Mouse (Mus musculus) liver, embryonic 16.5 days (tissue): ENCODE data around the gene Atn1. TPM values are rescaled to one million over a fixed set of nuclear protein-coding genes. Genes with fewer than 3 reads are reported as not detected.
"Not testable (repeated sequence)": the region's sequence is repeated elsewhere in the genome, so short reads cannot be mapped to it uniquely, and the experiment has no call there.

Experiments used
- ATAC-seq: fragments of 200-750 bp; cut with Nextera tagmentation; 2 replicates; pipeline ENCODE4 v1.8.0; 2017; ENCODE audit warnings: low read depth, mild to moderate bottlenecking, moderate number of reproducible peaks, moderate library complexity
- H3K27ac ChIP-seq: fragments of 300-500 bp; sonication (generic); 2 replicates; pipeline ENCODE4 v1.5.1; 2014; ENCODE audit warnings: mild to moderate bottlenecking, low read length
- H3K27me3 ChIP-seq: fragments of 300-500 bp; sonication (generic); 2 replicates; pipeline ENCODE4 v1.6.1; 2014; ENCODE audit warnings: low read depth, low read length, mixed read lengths; ENCODE audit not compliant: control insufficient read depth, insufficient read depth
- H3K36me3 ChIP-seq: fragments of 300-500 bp; sonication (generic); 2 replicates; pipeline ENCODE4 v1.6.1; 2014; ENCODE audit warnings: mild to moderate bottlenecking; ENCODE audit not compliant: control insufficient read depth, insufficient read depth
- H3K4me1 ChIP-seq: fragments of 300-500 bp; sonication (generic); 2 replicates; pipeline ENCODE4 v1.6.1; 2014; ENCODE audit warnings: low read depth, low read length, mixed read lengths; ENCODE audit not compliant: control insufficient read depth
- H3K4me2 ChIP-seq: fragments of 300-500 bp; sonication (generic); 2 replicates; pipeline ENCODE4 v1.6.1; 2014; ENCODE audit warnings: low read depth, low read length, mixed read lengths
- H3K4me3 ChIP-seq: fragments of 300-500 bp; sonication (generic); 2 replicates; pipeline ENCODE4 v1.5.1; 2014; ENCODE audit warnings: low read depth, mild to moderate bottlenecking, low read length
- H3K9ac ChIP-seq: fragments of 300-500 bp; sonication (generic); 2 replicates; pipeline ENCODE4 v1.6.1; 2014; ENCODE audit warnings: low read depth, low read length
- H3K9me3 ChIP-seq: fragments of 300-500 bp; sonication (generic); replicated peaks from 2 replicates; pipeline ENCODE4 v1.6.1; 2016; ENCODE audit warnings: low read length; ENCODE audit not compliant: control insufficient read depth
- WGBS: fragments of 180-500 bp; shearing (Covaris S2); extraction: QIAGEN DNeasy Blood & Tissue Kit; methylation state at CpG from one replicate; pipeline ENCODE4 v1.1.7; 2014; ENCODE audit not compliant: insufficient replicate concordance; 5-methylcytosine and 5-hydroxymethylcytosine counted together
- polyA plus RNA-seq: library from polyadenylated mRNA; unstranded; fragments of >200 nt; fragmentation: Nextera tagmentation; extraction: Ambion mirVana; gene quantifications from 2 replicates; pipeline ENCODE4 v1.2.1, GENCODE M21; 2015

Atn1 gene
- polyA plus RNA-seq, result 1.3 and 1.7 TPM in 2 replicates

DNA sequence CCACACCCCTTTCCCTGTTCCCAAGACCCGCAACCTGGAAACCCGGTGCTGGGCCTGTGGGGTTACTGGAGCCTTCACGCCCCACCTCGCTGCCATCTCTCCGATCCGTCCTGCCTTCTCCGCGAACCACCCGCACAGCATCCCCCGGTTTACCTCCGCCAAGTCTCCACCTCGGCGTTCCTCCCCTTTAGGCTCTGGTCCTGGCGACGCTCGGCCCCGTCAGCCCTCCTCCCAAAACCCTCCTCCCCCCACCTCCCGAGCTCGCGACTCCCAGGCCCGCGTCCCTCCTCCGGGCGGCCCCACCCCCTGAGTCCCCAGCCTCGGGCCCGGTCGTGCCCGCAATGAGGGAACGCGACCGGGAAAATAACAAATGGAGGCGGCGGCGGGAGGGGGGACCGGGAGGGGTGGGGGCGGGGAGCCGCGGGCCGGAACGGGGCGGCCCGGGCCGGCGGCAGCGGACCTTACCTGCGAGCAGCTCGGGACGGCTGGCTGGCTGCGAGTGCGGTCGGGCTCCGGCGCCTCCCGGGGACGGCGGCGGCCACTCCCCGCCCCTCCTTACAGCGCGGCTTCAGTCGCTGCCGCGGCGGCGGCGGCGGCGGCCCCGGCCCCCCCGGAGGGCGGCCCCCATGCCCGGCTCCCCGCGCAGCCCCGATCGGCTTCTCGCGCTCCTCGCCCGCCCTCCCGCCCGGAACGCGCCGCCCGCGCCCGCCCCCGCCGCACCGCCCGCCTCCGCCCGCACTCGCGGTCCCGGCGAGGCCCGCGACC, at the start of gene Atn1, which contains the start of gene Gm45234:
Gene Atn1 (minus strand): TSS at position 694 of the 765 bp plus-strand sequence.
Gene Gm45234 (minus strand): TSS at position 191 of the 765 bp plus-strand sequence.
- H3K4me3 ChIP-seq, result peak within 1 kb of the TSS; percentile 65
- H3K9ac ChIP-seq, result peak within 1 kb of the TSS; percentile 65
- peak within 1 kb of the TSS; percentile 67 for H3K27ac ChIP-seq
- ATAC-seq, result peak; percentile 69
- no peaks in the 10 kb centered on the region for H3K9me3 ChIP-seq
- peaks cover 48% of the 10 kb centered on the region for H3K27me3 ChIP-seq
- H3K4me2 ChIP-seq, result peak within 1 kb of the TSS; percentile 70
- H3K36me3 ChIP-seq, result no peaks in the 10 kb centered on the region
- H3K4me1 ChIP-seq, result peaks cover 6% of the 10 kb centered on the region
- WGBS, result under 1% methylated on average over 62 of the region's 100 CpGs

DNA sequence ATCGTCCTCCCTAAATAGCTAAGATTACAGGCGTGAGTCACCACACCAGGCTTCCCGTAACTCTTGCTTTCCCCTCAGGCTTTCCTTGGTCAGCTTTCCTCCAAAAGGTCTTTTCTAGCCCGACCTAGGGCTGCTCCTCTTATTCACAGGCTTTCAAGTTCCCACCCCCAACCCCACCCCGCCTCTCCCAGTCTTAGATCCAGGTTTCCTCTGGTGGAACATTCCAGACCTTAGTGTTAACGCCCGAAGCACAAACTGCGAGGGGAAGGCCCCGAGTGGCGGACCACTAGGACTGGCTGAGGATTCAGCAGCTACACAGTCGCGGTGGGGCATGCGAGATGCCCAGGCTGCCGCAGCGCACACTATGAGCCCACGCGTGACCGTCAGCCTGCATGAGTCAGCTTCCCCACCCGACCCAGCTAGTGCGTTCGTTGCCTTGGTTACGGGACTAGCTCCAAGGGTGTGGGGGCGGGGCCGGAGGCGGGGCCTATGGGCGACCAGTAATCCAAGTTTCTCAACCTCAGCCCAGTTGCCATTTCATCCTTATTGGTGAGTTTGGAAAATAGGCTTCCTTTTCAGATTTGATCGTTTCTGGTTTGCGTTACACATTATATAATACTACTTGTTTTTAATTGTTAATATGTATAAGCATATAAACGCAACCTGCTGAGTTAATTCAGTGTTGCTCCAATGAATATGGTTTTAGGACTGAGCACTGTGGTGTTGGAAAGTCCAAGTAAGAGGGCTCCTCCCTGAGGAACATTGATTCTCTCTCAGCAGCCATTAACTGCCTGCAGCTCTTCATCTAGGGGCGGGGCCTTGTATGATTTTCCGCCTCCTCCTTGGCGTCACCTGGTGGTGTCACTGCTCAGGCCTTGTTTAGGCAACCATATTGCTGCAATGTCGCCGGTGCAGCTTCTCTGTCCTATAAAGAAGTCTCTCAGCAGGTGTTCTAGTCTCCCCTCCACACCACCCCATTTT, 49.3 kb upstream of the Atn1 start:
- WGBS, result 2% methylated on average over 34 of the region's 34 CpGs
- H3K36me3 ChIP-seq, result no peaks in the 10 kb centered on the region
- peak; percentile 77 for ATAC-seq

DNA sequence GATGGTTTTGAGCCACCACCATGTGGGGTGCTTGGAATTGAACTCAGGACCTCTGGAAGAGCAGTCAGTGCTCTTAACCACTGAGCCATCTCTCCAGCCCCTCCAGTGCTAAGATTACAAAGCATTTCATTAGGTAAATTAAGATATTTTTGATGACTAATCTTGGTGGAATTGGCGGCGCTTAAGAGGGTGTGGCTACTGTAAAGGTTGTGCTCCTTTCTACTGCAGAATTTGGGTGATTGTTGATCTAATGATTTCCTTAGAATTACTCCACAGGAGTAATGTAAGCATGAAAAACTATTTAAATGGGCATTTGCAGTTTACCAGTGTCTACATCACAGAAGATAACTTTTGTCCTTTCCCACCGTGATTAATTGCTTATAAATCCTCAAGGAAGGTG, 48.0 kb upstream of the Atn1 start:
- no peak overlapping the region for H3K4me3 ChIP-seq
- 41% methylated on average over 3 of the region's 3 CpGs for WGBS
- no peaks in the 10 kb centered on the region for H3K27me3 ChIP-seq
- no peaks in the 10 kb centered on the region for H3K36me3 ChIP-seq
- H3K4me2 ChIP-seq, result no peak overlapping the region
- H3K27ac ChIP-seq, result no peak overlapping the region
- H3K4me1 ChIP-seq, result peaks cover 36% of the 10 kb centered on the region
- H3K9me3 ChIP-seq, result no peaks in the 10 kb centered on the region
- ATAC-seq, result no peak
- H3K9ac ChIP-seq, result no peak overlapping the region

More for the DNA sequence above, 49.3 kb upstream of the Atn1 start:
- H3K27ac ChIP-seq, result peak overlapping the region; percentile 88
- peak overlapping the region; percentile 56 for H3K9ac ChIP-seq
- peak overlapping the region; percentile 89 for H3K4me2 ChIP-seq
- peak overlapping the region; percentile 63 for H3K4me3 ChIP-seq
- H3K27me3 ChIP-seq, result no peaks in the 10 kb centered on the region
- H3K4me1 ChIP-seq, result peaks cover 45% of the 10 kb centered on the region
- no peaks in the 10 kb centered on the region for H3K9me3 ChIP-seq

DNA sequence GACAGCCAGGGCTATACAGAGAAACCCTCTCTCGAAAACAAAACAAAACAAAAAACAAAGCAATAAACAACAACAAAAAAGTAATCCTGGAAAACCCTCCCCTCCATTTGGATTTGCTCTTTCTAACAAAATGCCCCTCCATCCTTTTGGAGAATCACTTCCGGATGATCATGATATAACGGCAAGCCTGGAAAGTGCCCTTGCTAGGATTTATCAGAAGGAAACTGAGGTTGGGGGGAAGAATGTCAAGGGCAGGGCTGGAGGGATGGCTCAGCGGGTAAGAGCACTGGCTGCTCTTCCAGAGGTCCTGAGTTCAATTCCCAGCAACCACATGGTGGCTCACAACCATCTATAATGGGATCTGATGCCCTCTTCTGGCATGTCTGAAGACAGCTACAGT, 47.4 kb upstream of the Atn1 start:
- WGBS, result 88% methylated on average over 4 of the region's 4 CpGs
- not testable (repeated sequence) for ATAC-seq, H3K27ac ChIP-seq, H3K4me3 ChIP-seq, H3K36me3 ChIP-seq, H3K9ac ChIP-seq, H3K9me3 ChIP-seq, H3K4me2 ChIP-seq, H3K27me3 ChIP-seq
- peaks cover 36% of the 10 kb centered on the region for H3K4me1 ChIP-seq

DNA sequence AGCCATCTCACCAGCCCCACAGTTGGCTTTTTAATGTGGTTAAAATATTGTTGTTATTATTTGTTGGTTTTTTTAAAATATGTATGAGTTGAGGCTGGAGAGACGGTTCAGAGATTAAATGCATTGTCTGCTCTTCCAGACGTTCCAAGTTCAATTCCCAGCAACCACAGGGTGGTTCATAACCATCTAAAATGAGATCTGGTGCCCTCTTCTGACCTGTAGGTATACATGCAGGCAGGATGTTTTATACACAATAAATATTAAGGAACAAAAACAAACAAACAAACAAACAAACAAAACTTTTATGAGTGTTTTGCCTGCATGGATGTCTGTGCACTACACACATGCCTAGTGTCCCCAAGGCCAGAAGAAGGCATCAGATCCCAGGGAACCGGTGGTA, 46.7 kb upstream of the Atn1 start:
- ATAC-seq, result no peak
- Histone ChIP-seq H3K4me2 (no peak overlapping the region), H3K36me3 (no peaks in the 10 kb centered on the region), H3K27ac (no peak overlapping the region), H3K9ac (no peak overlapping the region), H3K4me3 (no peak overlapping the region), H3K9me3 (no peaks in the 10 kb centered on the region), H3K4me1 (peaks cover 31% of the 10 kb centered on the region), H3K27me3 (no peaks in the 10 kb centered on the region)
- WGBS, result 63% methylated on average over 3 of the region's 3 CpGs

DNA sequence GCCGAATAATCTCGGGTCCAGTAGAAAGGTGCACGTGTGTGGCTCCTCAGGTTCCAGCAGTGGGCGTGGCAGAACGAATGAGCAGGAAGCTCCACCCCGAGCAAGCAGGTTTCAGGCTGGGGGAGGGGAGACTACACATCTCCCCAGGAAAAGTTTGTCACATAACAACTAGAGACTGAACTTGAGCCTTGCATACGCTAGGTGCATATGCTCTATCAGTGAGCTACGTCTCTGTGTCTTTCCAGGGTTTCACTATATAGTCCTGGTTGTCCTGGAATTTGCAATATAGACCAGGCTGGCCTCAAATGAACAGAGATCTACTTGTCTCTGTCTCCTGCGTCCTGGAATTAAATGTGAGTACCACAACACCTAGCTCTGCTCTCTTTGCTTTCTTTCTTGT, 46.1 kb upstream of the Atn1 start:
- not testable (repeated sequence) for H3K36me3 ChIP-seq, H3K9me3 ChIP-seq, H3K27me3 ChIP-seq, ATAC-seq
- Histone ChIP-seq H3K4me2 (peak overlapping the region; percentile 59), H3K4me3 (peak overlapping the region; percentile 43), H3K27ac (peak overlapping the region; percentile 73), H3K9ac (0 out of 2 replicates have a peak overlapping the region, but pooled peaks have one; percentile 20), H3K4me1 (peaks cover 26% of the 10 kb centered on the region)
- WGBS, result 14% methylated on average over 5 of the region's 9 CpGs

DNA sequence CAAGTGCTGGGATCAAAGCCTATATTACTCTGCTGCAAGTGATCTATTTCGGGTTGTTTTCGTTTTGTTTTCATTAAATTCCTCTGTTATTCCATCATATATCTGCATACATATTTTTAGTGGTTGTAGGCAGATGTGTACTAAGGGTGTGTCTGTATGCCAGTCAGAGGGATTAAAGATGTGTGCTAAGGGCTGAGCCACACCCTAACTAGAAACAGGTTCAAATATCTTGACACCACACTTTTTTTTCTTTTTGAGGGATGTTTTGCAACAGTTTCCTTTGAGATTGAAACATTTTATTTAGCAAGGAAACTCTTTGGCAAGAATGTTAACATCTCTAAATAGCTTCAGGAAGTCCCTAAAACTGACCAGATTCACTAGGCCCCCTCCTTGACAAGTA, 39.9 kb upstream of the Atn1 start:
- peaks cover 2% of the 10 kb centered on the region for H3K4me1 ChIP-seq
- no peak overlapping the region for H3K4me2 ChIP-seq
- no peaks in the 10 kb centered on the region for H3K36me3 ChIP-seq
- no peak overlapping the region for H3K27ac ChIP-seq
- WGBS, result 75% methylated on average over 2 of the region's 2 CpGs
- H3K27me3 ChIP-seq, result no peaks in the 10 kb centered on the region
- no peak overlapping the region for H3K9ac ChIP-seq
- no peak overlapping the region for H3K4me3 ChIP-seq
- H3K9me3 ChIP-seq, result no peaks in the 10 kb centered on the region
- ATAC-seq, result no peak

DNA sequence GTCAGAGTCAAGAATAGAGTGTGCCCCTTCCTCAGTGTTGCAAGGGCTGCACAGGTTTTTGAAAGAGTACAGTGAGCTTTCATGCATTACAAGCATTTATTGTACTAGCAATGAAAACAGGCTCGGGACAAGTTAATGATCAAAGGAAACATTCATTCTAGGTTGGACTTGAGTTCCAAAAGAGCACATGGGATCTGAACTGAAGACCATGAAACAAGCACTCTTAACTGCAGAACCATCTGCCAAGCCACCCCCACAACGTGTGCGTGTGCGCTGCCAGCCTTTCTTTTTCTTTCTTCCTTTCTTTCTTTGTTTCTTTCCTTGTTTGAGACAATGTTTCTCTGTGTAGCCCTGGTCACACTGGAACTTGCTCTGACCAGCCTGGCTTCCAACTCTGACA, 39.5 kb upstream of the Atn1 start:
- ATAC-seq, result no peak
- no peaks in the 10 kb centered on the region for H3K36me3 ChIP-seq
- H3K4me2 ChIP-seq, result no peak overlapping the region
- WGBS, result 72% methylated on average over 4 of the region's 4 CpGs
- no peak overlapping the region for H3K27ac ChIP-seq
- H3K9ac ChIP-seq, result no peak overlapping the region
- no peaks in the 10 kb centered on the region for H3K9me3 ChIP-seq
- H3K4me3 ChIP-seq, result no peak overlapping the region
- no peaks in the 10 kb centered on the region for H3K27me3 ChIP-seq
- H3K4me1 ChIP-seq, result peaks cover 2% of the 10 kb centered on the region
